Mouse (Mus musculus): ENCODE measurements around the gene Gm17660.
"Not testable (repeated sequence)": the region's sequence is repeated elsewhere in the genome, so short reads cannot be mapped to it uniquely, and the experiment has no call there.

Gm17660 gene

GRCm38 (mm10) chr5:104039154-104039932 lies 38.1 kb downstream of the Gm17660 start:
- no peak for DNase-seq (ENCODE audit: low spot score)

DNA sequence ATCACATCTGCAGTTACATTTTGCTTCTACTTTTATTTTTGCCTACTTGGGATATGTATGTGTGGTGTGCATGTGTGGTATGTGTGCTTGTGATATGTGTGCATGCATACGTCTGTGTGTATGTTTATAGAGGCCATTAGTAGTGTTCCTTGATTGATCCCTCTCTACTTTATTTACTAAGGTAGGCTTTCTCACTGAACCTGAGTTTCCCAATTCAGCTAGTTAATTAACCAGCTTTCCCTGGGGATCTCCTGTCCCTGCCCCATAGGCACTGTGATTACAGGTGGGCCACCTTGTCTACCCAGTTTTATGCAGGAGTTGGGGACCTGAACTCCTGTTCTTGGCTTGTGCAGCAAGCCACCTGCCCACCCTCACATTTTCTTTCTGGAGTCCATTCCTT lies 40.7 kb downstream of the Gm17660 start:
- no peak for DNase-seq (ENCODE audit: low spot score)

- DNase-seq (ENCODE audit: low spot score) = no peak
These were observed 41.6 kb downstream of the Gm17660 start for GRCm38 (mm10) chr5:104035824-104036223.

GRCm38 (mm10) chr5:104035066-104035465 lies 42.3 kb downstream of the Gm17660 start:
- no peak for DNase-seq (ENCODE audit: low spot score)

DNA sequence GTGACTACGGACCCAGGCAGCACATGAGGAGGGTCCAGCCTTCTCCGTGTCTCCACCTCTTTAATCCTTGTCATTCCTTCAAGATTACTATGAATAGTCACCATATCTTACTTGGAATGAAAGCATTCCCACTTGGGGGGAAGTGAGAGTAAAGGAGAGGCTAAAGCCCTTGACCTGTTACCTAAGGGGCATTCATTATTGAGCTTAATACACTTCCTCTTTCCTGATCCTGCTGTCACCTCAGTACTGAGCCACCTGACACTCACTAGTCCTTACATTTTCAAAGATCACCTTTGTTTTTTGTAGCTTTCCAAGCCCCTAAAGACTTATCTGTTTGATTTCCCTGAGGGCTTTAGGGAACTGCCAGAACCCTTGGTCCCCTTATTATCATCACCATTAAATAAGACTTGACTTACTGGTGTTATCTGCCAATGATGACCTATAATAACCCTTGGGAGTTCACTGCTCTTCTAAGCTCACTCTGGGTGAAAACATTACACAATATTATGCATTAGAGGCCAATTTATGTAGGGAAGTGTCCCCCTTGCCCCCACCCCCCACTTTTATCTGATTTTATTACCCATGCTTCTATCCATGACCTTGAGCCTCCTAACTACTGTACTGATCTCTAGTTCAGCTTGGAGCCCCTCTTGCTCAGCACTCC lies 44.8 kb downstream of the Gm17660 start:
- DNase-seq (ENCODE audit: low spot score) = no peak

DNA sequence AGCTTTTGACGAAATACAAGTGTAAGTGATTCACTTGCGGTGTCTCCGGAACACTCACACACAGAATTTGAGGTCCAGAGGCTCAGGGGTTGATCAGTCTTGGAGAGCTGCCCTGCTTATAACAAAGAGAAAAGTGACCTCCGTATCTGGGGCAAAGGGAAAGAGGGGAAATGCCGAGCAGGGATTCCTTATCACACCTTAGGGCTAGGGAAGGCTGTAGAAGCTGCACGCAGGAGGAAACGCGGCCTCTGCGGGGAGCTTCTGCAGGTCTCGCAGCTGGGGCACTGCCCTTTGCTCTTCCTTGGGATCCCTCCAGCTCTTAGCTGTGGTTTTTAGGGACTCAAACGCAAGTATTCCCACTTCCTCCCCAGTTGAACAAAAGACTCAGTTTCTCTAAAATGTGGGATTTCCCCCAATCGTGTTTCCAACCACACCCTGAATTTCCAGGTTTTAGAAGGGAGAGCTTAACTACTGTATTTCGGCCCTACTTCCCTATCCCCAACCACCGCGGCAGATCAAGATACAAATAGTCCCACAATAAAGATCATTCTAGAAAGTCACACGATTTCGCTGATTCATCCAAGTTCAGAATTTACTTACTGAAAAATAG lies 52.1 kb downstream of the Gm17660 start:
- no peak for DNase-seq (ENCODE audit: low spot score)

DNA sequence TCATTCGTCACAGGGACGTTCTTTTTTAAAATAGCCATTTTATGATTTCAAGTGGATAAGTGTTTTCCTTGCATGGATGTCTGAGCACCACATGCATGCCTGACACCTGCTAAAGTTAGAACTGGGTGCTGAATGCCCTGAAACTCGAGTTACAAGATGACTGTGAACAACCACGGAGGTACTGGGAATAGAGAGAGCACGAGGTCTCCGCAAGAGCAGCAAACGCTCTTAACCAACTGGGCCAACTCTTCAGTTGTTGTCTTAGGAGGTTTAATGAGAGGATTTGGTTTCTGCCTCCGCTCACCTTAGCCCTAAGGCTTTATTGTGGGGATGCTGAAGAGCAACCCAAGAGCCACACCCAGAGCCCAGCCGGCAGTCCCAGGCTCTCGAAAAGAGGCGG lies 52.6 kb downstream of the Gm17660 start:
- DNase-seq (ENCODE audit: low spot score) = no peak

DNA sequence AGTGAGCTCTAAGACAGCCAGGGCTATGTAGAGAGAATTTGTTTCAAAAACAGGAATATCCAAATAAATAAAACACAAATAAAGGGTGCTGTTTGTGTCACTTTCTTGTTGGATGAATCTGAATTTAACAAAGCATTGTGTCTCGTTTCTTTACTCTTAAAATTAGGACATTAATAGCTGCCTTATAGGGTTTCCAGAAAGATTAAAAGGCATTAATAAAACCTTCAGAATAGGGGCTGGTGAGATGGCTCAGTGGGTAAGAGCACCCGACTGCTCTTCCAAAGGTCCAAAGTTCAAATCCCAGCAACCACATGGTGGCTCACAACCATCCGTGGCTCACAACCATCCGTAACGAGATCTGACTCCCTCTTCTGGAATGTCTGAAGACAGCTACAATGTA lies 53.2 kb downstream of the Gm17660 start:
- not testable (repeated sequence) for DNase-seq (ENCODE audit: low spot score)

GRCm38 (mm10) chr5:104023289-104024020 lies 54.0 kb downstream of the Gm17660 start:
- no peak for DNase-seq (ENCODE audit: low spot score)

DNA sequence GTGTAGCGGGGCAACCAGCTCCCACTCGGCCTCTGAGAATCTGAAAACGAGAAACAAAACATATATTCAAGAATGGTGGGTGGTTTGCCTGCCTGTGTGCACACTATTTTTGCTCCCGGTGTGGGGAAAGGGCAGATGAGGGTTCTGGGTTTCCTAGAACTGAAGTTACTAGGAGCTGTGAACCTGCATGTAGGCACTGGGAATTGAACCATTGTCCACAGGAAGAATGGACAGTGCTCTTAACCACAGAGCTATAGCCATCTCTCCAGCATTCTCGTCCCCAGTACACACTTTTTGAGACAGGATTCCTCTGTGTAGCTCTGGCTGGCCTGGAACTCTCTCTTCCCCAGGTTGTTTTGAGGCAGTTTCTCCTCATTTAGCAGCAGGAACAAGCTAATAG lies 54.9 kb downstream of the Gm17660 start:
- DNase-seq (ENCODE audit: low spot score) = no peak

- DNase-seq (ENCODE audit: low spot score) = peak; percentile 70
These were observed 55.6 kb downstream of the Gm17660 start, which contains the start of gene Hsd17b11 for GRCm38 (mm10) chr5:104021597-104022378. Hsd17b11 (minus strand) TSS chr5:104021919.
